Comparison of ENCODE assay signal across 8 mouse cellular contexts in the genomic region with DNA sequence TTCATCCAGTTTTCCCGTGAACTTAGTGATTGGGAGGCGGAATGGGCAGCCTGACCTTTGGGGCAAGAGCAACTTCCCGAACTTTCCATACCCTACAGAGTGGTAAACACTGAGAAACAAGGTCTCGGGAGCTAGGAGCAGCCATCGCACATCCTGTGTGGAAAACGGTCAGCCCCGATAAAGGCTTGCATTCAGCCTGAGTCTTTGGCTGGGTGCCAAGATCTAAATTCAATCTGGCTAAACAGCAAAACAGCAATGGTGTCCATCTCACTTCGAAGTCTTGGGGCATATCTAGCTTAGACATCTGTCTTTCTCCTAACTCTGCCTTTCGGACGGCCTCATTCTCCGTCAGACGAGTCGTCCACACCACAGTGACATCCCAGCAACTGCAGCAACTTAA.
DNase-seq lines count a peak whose midpoint lies in the region; ATAC-seq and TF ChIP-seq lines count a peak whose summit lies in the region.
"Had no signal": no experiment of that assay in that cellular context is flagged by ENCODE, and none has a peak within 500 bp of the region (broad histone marks: within the 10 kb centered on the region; RNA-seq: fewer than 3 reads in every experiment).

No protein-coding gene starts in this region.

- WGBS in kidney, embryonic 16.5 days = 41% methylated on average over 13 of the region's 13 CpGs
- 33% methylated on average over 13 of the region's 13 CpGs for WGBS in lung, postnatal 0 days

- H3K9ac ChIP-seq in kidney, embryonic 16.5 days (replicated peaks; ENCODE audit: low read length) = no peak overlapping the region
- no peak overlapping the region for H3K9ac ChIP-seq in lung, postnatal 0 days (replicated peaks; ENCODE audit: low read depth)

- TF ChIP-seq EP300 in lung, postnatal 0 days (IDR thresholded peaks at IDR 0.05) = no peak

- H3K4me1 ChIP-seq in kidney, embryonic 16.5 days (ENCODE audit: insufficient read depth, low read length) = peaks cover 17% of the 10 kb centered on the region; the same call in 1 of the 2 replicates
- peaks cover 17% of the 10 kb centered on the region for H3K4me1 ChIP-seq in brown adipose tissue, adult 24 weeks (ENCODE audit: control insufficient read depth, insufficient read depth, insufficient read length, low read length)
- no peaks in the 10 kb centered on the region; the same call in 1 of the 2 replicates for H3K4me1 ChIP-seq in lung, postnatal 0 days (ENCODE audit: insufficient read depth, low read depth, low read length)

- peak; percentile 56 for ATAC-seq in kidney, embryonic 16.5 days (ENCODE audit: low FRiP score, low TSS enrichment)
- peak; percentile 57; the same call in 1 of the 2 replicates for ATAC-seq in lung, postnatal 0 days

- no peak for DNase-seq in kidney, adult 18-20 months
- DNase-seq in heart, adult 8-10 months (ENCODE audit: low spot score) = peak; percentile 47
- DNase-seq in lung, postnatal 0 days (ENCODE audit: low spot score) = peak; percentile 55
- no peak for DNase-seq in layer of hippocampus, postnatal 10 days (ENCODE audit: low spot score in 2 of 2)
- no peak for DNase-seq in T-cell, adult 2 months (ENCODE audit: low spot score)
- DNase-seq: right cerebral cortex, postnatal 14 days had no signal

- no peak for TF ChIP-seq CTCF in lung, postnatal 0 days (IDR thresholded peaks at IDR 0.05)

- H3K4me2 ChIP-seq in kidney, embryonic 16.5 days (replicated peaks; ENCODE audit: low read depth, low read length) = no peak overlapping the region
- H3K4me2 ChIP-seq in lung, postnatal 0 days (replicated peaks; ENCODE audit: low read depth, low read length) = no peak overlapping the region

- H3K27ac ChIP-seq in kidney, embryonic 16.5 days (ENCODE audit: low read length) = no peak overlapping the region
- H3K27ac ChIP-seq in brown adipose tissue, adult 24 weeks (replicated peaks; ENCODE audit: low read depth, low read length) = peak overlapping the region; percentile 52
- H3K27ac ChIP-seq in lung, postnatal 0 days (ENCODE audit: low read length) = no peak overlapping the region

- H3K4me3 ChIP-seq in kidney, embryonic 16.5 days (ENCODE audit: low read length) = no peak overlapping the region
- no peak overlapping the region for H3K4me3 ChIP-seq in brown adipose tissue, adult 24 weeks (ENCODE audit: insufficient read depth, low read depth, low read length)
- no peak overlapping the region for H3K4me3 ChIP-seq in lung, postnatal 0 days (ENCODE audit: low read depth, low read length)

- H3K9me3 ChIP-seq in kidney, embryonic 16.5 days (ENCODE audit: low read length) = peaks cover 3% of the 10 kb centered on the region; the same call in 1 of the 2 replicates
- H3K9me3 ChIP-seq in lung, postnatal 0 days (ENCODE audit: low read length) = no peaks in the 10 kb centered on the region

- H3K36me3 ChIP-seq in kidney, embryonic 16.5 days (ENCODE audit: insufficient read depth, low read length) = no peaks in the 10 kb centered on the region
- H3K36me3 ChIP-seq in lung, postnatal 0 days (ENCODE audit: insufficient read depth, low read length) = no peaks in the 10 kb centered on the region

- no peaks in the 10 kb centered on the region for H3K27me3 ChIP-seq in kidney, embryonic 16.5 days (ENCODE audit: insufficient read depth, low read length)
- no peaks in the 10 kb centered on the region for H3K27me3 ChIP-seq in lung, postnatal 0 days (replicated peaks; ENCODE audit: insufficient read depth, low read length)

Comparison
In these comparisons a context has a peak if more than half of its experiments do, and no peak if none do; other contexts are left out.
1. DNase-seq: peak in heart, adult 8-10 months (single experiment) and lung, postnatal 0 days (single experiment); none in kidney, adult 18-20 months (single experiment), layer of hippocampus, postnatal 10 days (0 of 2) and T-cell, adult 2 months (single experiment).